Comparison of ENCODE assay signal across 10 mouse cellular contexts in the genomic region with DNA sequence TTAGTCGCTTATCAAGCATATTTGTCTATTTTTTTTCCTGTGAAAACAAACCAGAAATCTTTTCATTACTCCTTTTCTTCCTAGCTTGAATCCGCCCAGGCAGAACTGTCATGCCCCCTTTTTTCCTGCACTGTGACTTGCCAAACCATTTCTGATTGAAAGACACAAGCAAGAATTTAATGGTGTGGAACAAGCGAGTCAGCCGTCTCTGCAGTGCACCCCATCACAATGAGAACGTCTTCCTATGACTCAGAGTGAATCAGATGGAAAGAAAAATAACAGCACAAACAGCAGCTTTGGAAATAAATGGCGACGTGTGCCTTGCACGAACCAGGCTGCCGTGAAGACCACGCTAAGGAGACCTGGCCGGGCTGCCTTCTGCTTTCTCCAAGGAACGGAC. TPM values are rescaled to one million over a fixed set of nuclear protein-coding genes. Genes with fewer than 3 reads are reported as not detected.
DNase-seq lines count a peak whose midpoint lies in the region; ATAC-seq and TF ChIP-seq lines count a peak whose summit lies in the region.
"Had no signal": no experiment of that assay in that cellular context is flagged by ENCODE, and none has a peak within 500 bp of the region (broad histone marks: within the 10 kb centered on the region; RNA-seq: fewer than 3 reads in every experiment).

No protein-coding gene starts in this region.

- H3K27ac ChIP-seq in kidney, embryonic 15.5 days = no peak overlapping the region
- peak overlapping the region; percentile 79 for H3K27ac ChIP-seq in neural tube, embryonic 13.5 days (replicated peaks)
- no peak overlapping the region for H3K27ac ChIP-seq in lung, postnatal 0 days (ENCODE audit: low read length)
- H3K27ac ChIP-seq: stomach, embryonic 15.5 days had no signal

- TF ChIP-seq CTCF in Patski (IDR thresholded peaks at IDR 0.05) = no peak
- TF ChIP-seq CTCF in lung, postnatal 0 days (IDR thresholded peaks at IDR 0.05) = no peak

- no peaks in the 10 kb centered on the region for H3K9me3 ChIP-seq in kidney, embryonic 15.5 days (replicated peaks)
- H3K9me3 ChIP-seq in neural tube, embryonic 13.5 days = no peaks in the 10 kb centered on the region
- H3K9me3 ChIP-seq in lung, postnatal 0 days (ENCODE audit: low read length) = no peaks in the 10 kb centered on the region
- H3K9me3 ChIP-seq: stomach, embryonic 15.5 days had no signal

- ATAC-seq in kidney, embryonic 15.5 days (replicated peaks; ENCODE audit: low FRiP score) = no peak
- ATAC-seq in Patski = peak; percentile 94
- ATAC-seq in neural tube, embryonic 13.5 days (ENCODE audit: low read depth) = peak; percentile 59; the same call in 1 of the 2 replicates
- ATAC-seq in lung, postnatal 0 days = no peak

- WGBS in kidney, embryonic 15.5 days = 58% methylated on average over 12 of the region's 12 CpGs
- WGBS in neural tube, embryonic 13.5 days = 53% methylated on average over 12 of the region's 12 CpGs
- 84% methylated on average over 12 of the region's 12 CpGs for WGBS in lung, postnatal 0 days

- H3K27me3 ChIP-seq in kidney, embryonic 15.5 days = no peaks in the 10 kb centered on the region
- H3K27me3 ChIP-seq in Patski = no peaks in the 10 kb centered on the region
- H3K27me3 ChIP-seq in neural tube, embryonic 13.5 days = no peaks in the 10 kb centered on the region
- no peaks in the 10 kb centered on the region for H3K27me3 ChIP-seq in lung, postnatal 0 days (replicated peaks; ENCODE audit: insufficient read depth, low read length)
- H3K27me3 ChIP-seq: stomach, embryonic 15.5 days had no signal

- no peak overlapping the region for H3K4me3 ChIP-seq in kidney, embryonic 15.5 days (replicated peaks)
- no peak overlapping the region for H3K4me3 ChIP-seq in neural tube, embryonic 13.5 days
- no peak overlapping the region for H3K4me3 ChIP-seq in lung, postnatal 0 days (ENCODE audit: low read depth, low read length)
- H3K4me3 ChIP-seq: stomach, embryonic 15.5 days had no signal

- in situ Hi-C loops in Patski (cut with MboI; ENCODE audit: low pct_unique_long_range_greater_than_20kb) = no loop called here

- H3K4me2 ChIP-seq in kidney, embryonic 15.5 days = peak overlapping the region; percentile 38
- peak overlapping the region; percentile 28 for H3K4me2 ChIP-seq in neural tube, embryonic 13.5 days
- no peak overlapping the region for H3K4me2 ChIP-seq in lung, postnatal 0 days (replicated peaks; ENCODE audit: low read depth, low read length)
- H3K4me2 ChIP-seq: stomach, embryonic 15.5 days had no signal

- CTCF ChIA-PET in Patski (lab: Charles Lee) = no interaction called here

- no peaks in the 10 kb centered on the region for H3K36me3 ChIP-seq in kidney, embryonic 15.5 days
- H3K36me3 ChIP-seq in neural tube, embryonic 13.5 days = no peaks in the 10 kb centered on the region
- H3K36me3 ChIP-seq in lung, postnatal 0 days (ENCODE audit: insufficient read depth, low read length) = no peaks in the 10 kb centered on the region
- H3K36me3 ChIP-seq: stomach, embryonic 15.5 days had no signal

- H3K9ac ChIP-seq in kidney, embryonic 15.5 days = no peak overlapping the region
- H3K9ac ChIP-seq in neural tube, embryonic 13.5 days = 0 out of 2 replicates have a peak overlapping the region, but pooled peaks have one; percentile 28
- H3K9ac ChIP-seq in lung, postnatal 0 days (replicated peaks; ENCODE audit: low read depth) = no peak overlapping the region
- H3K9ac ChIP-seq: stomach, embryonic 15.5 days had no signal

- no peak for DNase-seq in kidney, postnatal 36 days
- DNase-seq in 416B (ENCODE audit: low read depth) (peak; percentile 36), Patski (ENCODE audit: low read depth, low spot score) (peak; percentile 43)
- DNase-seq in lung, postnatal 0 days (ENCODE audit: low spot score) = no peak
- DNase-seq in heart, adult 11 months = no peak
- DNase-seq: cerebellum, postnatal 10 days; lung, postnatal 10 days had no signal

- TF ChIP-seq EP300 in lung, postnatal 0 days (IDR thresholded peaks at IDR 0.05) = no peak

- no peaks in the 10 kb centered on the region for H3K4me1 ChIP-seq in kidney, embryonic 15.5 days
- H3K4me1 ChIP-seq in neural tube, embryonic 13.5 days (replicated peaks) = 0 out of 2 replicates have a peak, but pooled peaks cover 2% of the 10 kb centered on the region
- H3K4me1 ChIP-seq in lung, postnatal 0 days (ENCODE audit: insufficient read depth, low read depth, low read length) = no peaks in the 10 kb centered on the region
- H3K4me1 ChIP-seq: stomach, embryonic 15.5 days had no signal

- POLR2A ChIA-PET in Patski (lab: Charles Lee) = no interaction called here

RNA-seq across cellular contexts. Expression of gene Poc5, which starts 36.8 kb away (rescaled TPM):
- polyA plus RNA-seq in kidney, embryonic 15.5 days (2015; fragmentation: Nextera tagmentation; extraction: Ambion mirVana) = 11.9 and 12.5 TPM in 2 replicates
- 17.6 TPM for polyA plus RNA-seq in Patski (2021)
- polyA plus RNA-seq in neural tube, embryonic 13.5 days (2015; fragmentation: Nextera tagmentation; extraction: Ambion mirVana) = 20.1 and 22.7 TPM in 2 replicates
- polyA plus RNA-seq in lung, postnatal 0 days (2015; fragmentation: Nextera tagmentation; extraction: Ambion mirVana) = 9.2 and 13.4 TPM in 2 replicates

Comparison
In these comparisons a context has a peak if more than half of its experiments do, and no peak if none do; other contexts are left out.
1. ATAC-seq: peak in Patski (single experiment) and neural tube, embryonic 13.5 days (single experiment); none in kidney, embryonic 15.5 days (single experiment) and lung, postnatal 0 days (single experiment).
2. DNase-seq: peak in 416B (single experiment) and Patski (single experiment); none in kidney, postnatal 36 days (0 of 2), lung, postnatal 0 days (single experiment) and heart, adult 11 months (single experiment).